Mouse (Mus musculus): Measurements from ENCODE around the gene Shank1. TPM values are rescaled to one million over a fixed set of nuclear protein-coding genes. Genes with fewer than 3 reads are reported as not detected.
A peak's percentile ranks its signal among the peaks of the same experiment; 100 is the strongest.

Gene Shank1
- total RNA-seq, 1 experiment from 2014 or later: not detected

DNA sequence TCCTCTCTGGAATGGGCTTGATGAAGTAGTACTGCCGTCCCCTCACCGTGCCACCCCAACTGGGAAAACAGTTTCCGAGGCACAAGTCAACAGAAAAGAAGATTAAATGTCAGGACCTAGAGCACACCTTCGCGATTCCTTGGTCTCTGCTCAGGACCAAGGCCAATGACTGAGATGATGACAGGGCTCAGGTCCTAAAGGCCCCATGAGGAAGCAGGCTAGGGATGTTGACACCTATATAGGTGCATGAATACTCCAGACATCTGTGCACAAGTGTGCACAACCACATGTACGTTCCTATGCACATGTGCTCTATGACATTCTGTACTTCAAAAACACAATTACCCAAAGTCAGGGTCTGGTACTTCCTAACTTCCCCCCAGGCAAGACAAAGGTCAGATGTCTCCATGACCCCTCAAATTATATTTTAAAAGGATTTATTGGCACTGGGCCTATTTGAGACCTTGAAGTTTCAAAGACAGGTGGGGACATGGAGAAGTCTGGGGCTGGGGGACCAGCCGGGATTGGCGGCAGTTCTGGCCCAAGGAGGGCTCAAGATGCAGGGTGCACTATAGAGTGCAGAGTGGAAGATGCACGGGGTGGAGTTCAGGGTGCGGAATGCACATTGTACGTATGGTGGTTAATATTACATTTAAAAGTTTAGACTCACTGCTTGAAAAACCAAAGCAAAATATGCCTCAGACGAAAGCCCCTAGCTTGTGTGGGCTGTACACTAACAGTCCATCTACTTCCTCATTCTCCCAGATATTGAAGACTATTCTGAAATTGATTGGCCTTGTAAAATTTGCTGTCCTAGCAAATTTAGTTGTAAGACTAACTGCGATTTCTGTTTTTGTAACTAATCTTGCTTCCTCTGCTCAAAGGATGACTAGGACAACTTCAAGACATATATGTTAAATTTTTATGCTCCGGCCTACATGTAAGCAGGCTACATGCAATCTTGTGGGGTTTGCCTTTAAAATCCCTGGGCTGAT, 6.4 kb upstream of the Shank1 start:
- no peak for ATAC-seq (replicated peaks; ENCODE audit: low read depth, poor library complexity, severe bottlenecking)

DNA sequence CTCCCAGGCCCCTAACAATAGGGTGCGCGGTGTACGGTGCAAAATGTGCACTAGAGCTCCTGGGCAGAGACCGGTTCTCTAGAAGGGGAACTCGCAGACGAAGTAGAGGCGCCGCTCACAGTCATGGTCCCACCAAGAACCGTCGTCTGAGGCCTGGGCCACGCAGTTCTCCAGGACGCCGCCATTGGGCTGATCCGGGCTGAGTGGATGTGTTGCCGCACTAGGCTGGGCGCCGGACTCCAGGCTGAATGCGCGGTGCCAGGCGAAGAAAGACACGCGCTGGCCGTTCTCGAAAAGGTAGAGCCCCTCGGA, 5.6 kb upstream of the Shank1 start:
- ATAC-seq (replicated peaks; ENCODE audit: low read depth, poor library complexity, severe bottlenecking): peak; percentile 9

DNA sequence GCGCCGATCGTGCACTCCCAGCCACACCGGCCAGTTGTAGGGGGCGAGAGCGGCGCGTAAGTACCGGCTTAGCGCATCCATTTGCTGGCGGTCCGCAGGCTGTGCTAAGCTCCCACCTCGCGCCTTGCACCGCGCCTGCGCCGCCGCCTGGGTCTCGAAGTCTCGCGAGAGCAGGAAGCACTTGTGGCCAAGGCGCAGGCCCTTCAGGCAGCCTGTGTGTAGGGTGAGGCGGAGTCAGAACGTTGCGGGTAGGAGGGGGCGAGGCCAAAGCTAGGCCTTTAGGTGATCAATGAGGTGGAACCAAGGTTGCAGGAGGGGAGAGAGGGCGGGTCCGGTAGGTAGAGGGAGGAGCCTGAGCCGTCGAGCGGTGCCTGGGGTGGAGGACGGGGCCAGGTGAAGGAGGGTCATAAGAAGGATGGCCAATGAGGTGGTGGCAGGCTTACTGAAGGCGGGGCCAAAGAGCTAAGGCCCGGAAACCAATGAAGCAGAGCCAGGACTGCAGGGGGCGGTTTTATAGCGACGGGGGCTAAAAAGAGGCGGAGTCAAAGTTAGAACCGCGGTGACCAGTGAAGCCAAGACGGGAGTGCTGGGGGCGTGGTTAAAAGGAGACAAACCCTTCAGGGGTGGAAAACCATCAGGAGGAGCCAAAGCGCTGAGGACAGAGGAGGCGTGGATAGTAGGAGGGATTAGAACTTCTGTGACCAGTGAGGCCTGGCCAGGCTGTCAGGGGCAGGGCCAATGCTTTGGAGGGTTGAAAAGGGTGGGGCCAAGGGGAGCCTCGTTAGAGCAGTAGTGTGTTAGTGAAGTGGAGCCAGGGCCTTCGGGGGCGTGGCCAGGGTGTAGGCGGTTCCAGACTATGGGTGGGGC, 5.0 kb upstream of the Shank1 start:
- peak; percentile 84 for ATAC-seq (replicated peaks; ENCODE audit: low read depth, poor library complexity, severe bottlenecking)

DNA sequence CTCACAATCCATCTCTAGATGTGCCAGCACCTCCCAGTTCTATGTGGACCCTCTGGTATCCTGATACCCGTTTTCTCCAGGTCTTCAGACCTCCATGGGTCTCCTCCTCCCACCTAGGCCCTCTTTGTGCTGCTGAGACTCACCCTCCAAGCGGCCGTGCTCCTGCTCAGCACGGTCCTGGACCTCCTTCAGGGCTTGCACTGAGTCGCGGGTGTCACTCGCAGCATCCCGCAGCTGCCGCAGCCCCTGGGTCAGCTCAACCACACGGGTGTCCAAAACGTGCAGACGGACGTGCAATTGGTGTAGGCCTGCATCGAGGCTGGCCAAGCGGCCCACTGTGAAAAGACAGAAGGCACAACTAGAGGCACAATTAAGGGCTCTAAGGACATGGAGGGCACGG, 4.4 kb upstream of the Shank1 start:
- no peak for ATAC-seq (replicated peaks; ENCODE audit: low read depth, poor library complexity, severe bottlenecking)

DNA sequence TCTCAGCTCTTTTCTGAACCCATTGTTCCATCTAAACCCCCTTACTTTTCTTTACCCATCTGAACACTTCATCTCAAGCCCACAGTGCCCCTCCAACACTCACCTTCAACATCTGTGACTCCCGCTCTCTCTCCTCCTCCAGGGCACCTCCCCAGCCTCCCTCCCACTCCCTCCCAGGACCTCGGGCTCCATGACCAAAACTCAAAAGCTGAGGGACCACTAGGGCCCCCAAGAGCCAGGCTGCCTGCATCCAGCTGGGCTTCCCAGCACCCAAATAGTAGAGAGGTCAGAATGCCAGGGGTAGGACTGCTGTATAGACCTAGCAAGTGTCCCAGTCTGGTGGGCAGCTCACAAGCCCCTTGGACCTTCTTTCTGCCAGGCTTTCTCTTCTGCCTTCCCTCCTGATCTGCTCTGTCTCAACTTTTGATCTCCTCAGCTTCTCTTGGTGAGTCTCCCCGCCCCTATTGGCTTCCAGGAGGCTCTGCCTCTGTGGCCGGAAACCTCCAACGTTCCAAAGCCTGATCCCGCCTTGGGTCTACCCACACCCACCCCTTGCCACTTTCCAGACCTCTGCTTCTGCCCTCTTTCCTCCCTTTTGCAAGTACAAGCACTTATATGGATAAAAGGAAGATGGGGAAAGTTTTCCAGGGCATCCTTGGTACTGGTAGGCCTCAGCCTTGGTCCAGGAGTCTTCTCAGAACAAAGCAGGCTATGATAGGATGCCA, 3.4 kb upstream of the Shank1 start, which contains the start of gene Clec11a:
Clec11a (minus strand) TSS at position 387 of the 725 bp plus-strand sequence.
- ATAC-seq (replicated peaks; ENCODE audit: low read depth, poor library complexity, severe bottlenecking): no peak

DNA sequence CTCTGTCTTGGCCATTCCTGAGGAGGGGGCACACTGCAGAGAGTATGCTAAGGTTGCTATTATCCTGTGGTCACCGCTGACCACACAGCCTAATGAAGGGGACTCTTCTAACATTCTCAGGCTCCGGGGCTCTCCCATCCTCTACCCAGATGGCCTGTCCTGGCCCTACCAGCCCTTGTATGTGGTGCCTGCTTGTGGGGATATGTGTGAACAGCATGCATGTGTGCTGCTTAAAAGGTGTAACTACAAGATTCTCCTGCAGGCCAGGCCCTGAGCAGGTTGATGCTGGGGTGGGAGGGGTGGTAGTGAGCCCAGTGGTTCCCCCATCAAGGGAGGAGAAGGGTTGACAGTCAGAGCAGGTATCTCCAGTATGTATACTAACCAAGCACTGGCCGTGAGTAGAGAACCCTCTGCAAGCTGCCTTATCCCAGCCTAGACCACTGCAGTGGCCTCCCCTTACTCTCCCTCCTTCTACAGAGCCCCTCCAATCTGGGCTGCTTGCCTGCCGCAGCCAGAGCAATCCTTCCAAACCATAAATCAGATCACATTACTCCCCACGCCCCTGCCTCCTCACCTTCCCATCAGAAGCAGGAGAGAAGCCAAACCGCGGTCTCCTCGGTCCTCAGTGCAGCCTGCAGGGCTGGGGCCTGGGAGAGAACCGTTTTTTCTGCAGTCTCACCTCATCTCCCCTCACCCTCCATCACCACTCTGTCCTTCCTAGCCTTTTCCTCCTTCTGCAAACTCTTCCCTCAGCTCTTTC, 2.6 kb upstream of the Shank1 start:
- ATAC-seq (replicated peaks; ENCODE audit: low read depth, poor library complexity, severe bottlenecking): no peak

DNA sequence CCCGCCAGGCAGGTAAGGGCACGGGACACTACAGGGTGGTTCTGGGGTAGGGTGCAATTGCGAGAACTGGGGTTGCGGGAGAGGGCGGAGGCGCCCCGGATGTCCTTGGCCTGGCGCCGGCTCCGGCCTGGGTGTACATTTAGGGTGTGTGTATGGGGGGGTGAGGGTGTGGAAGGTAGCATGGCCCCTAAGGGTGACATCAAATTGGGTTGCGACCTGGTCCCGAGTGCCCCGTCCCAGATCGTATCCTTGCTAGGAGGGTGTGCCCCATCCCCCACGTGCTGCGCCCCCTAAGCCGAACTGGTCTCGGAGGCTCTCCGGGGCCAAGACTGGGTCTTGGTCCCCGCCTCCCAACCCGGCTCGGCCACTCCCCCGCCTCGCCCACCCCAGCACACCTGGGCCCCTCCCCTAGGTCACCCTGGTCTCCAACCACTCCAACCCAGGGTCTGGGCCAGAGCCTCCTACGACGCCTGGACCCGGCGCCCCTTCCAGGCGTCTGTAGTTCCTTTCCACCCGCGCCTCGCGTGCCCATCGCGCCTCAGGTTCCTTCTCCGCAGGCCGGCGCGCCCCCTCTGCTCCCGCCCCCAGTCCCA, 328 bp downstream of the Shank1 start:
- no peak for ATAC-seq (replicated peaks; ENCODE audit: low read depth, poor library complexity, severe bottlenecking)

DNA sequence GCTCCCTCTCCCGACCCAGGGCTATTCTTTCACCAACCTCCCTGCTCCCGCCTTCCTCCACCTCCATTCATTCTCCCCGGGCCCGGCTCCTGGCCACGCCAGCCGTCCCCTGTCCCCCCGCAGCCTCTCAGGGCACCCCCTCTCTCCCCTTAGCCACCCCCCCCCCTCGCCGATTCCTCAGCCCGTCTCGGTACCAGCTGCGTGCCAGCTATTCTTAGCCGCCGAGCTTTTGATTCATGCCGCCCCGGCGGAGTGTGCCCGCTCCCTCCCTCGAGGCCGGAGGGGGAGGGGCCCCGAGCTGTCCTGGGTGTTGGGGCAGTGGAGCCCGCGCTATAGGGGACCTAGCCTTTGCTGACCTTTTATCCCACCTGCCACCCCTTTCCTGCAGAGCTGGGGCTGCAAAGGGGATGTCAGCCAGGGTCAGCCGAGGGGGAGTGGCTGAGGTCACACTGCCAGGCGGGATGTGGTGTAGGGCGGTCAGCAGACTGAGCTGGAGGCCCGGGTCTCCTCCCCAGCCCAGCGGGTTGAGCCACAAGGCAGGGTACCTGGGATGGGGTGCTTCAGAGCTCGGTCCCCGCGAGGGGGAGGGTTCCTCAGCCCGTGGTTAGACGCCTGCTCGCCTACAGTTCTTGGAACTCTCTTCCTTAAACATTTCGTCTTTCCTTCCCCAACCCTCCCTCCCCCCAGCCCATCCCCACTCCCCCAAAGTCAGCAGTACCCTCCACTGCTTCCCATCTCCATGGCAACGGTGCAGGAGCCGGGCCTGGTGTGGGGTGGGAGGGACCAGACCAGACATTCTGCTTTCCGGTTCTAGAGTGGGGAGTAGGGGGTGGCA, 1.0 kb downstream of the Shank1 start:
- peak; percentile 13; the same call in 1 of the 2 replicates for ATAC-seq (replicated peaks; ENCODE audit: low read depth, poor library complexity, severe bottlenecking)

DNA sequence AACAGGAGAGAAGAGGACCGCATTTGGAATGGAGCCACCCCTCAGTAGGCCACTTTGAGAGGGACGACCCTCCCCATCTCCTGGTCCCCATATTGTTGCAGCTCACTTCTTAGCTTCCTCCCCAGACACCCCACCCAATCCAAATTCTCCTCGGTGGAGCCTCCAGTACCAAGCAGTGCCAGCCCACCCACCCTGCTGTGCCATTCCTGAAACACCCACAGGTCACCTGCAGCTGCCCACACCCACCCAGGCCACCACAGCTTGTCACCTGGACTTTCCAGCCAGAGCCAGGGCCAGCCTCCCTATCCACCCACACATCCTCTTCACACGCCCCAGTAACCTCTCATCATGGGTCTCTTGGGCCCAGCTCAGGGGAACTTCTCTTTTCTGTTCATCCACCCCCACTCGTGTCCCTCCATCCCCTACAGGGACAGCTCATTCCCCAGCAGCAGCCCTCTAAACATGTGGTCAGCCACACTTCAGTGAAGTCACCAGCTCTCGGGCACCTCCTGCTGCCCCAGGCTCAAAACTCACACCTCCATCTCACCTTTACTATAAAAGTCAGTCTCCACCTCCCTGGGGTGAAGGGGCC, 1.8 kb downstream of the Shank1 start:
- ATAC-seq (replicated peaks; ENCODE audit: low read depth, poor library complexity, severe bottlenecking): 0 out of 2 replicates have a peak, but pooled peaks have one; percentile 7

DNA sequence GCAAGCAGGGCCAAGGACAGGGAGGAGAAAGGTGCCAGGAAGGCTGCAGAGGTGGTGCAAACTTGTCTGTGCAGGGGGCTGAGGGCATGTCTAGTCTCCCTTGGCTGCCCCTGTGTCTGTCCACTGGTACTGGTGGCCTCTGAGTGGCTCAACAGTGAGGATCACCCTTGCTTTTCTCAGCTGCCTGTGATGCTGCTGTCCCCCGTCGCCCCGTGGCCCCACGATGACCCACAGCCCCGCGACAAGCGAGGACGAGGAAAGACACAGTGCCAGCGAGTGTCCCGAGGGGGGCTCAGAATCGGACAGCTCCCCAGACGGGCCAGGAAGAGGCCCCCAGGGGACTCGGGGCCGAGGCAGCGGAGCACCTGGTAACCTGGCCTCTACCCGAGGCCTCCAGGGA, 2.4 kb downstream of the Shank1 start:
- ATAC-seq (replicated peaks; ENCODE audit: low read depth, poor library complexity, severe bottlenecking): no peak

DNA sequence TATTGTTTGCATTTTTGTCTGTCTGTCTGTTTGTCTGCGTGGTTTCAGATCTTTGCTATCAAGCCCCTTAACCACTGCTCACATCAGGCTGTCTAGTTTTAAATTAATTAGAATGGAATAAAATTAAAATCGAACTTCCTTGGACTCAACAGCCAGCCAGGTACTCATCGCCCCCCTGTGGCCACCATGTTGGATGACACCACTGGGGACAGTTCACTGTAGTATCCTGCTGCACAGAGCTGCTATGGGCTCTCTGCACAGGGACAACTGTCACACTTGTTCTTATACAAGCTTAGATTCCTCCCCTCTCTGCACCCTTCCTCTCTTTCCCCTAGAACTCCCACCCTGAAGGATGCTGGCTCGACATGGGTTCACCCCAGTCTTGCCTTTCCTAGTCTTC, 7.9 kb downstream of the Shank1 start:
- ATAC-seq (replicated peaks; ENCODE audit: low read depth, poor library complexity, severe bottlenecking): peak; percentile 78; the same call in 1 of the 2 replicates

DNA sequence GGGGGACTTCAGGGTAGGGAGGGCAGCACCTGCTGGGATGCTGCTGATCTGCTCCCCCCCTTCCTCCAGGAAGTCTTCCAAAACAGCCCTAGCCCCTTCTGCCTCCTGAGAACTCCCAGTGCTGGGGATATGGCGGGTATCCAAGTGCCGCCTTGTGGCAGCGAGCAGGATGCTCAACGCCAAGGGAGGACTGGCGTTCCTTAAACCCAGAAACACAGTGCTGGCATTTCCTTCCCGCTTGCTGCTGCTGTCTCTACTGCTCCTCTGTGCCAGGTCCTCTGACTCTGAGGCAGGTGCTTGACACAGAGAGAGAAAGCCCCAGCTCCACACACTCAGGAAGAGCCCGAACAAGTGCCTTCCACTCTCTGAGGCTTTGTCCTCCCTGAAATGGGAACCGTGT, 10.8 kb downstream of the Shank1 start:
- ATAC-seq (replicated peaks; ENCODE audit: low read depth, poor library complexity, severe bottlenecking): no peak

DNA sequence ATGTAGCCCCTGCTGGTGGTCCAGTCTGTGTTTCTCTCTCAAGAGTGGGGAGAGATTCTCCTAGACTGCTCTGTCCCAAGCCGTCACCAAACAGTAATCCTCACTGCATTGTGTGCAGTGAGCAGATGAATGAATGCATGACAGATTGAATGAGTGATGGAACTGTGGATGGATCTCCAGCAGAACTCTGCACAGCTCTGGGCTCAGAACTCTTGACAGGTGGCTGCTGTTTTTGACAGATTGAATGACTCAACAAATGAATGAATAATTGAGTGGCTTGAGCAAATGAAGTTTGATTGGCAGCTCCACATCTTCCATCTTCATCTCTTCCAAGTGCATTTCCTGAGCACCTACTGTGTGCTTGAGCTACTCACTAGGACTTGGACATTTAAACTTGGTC, 12.2 kb downstream of the Shank1 start:
- ATAC-seq (replicated peaks; ENCODE audit: low read depth, poor library complexity, severe bottlenecking): no peak

DNA sequence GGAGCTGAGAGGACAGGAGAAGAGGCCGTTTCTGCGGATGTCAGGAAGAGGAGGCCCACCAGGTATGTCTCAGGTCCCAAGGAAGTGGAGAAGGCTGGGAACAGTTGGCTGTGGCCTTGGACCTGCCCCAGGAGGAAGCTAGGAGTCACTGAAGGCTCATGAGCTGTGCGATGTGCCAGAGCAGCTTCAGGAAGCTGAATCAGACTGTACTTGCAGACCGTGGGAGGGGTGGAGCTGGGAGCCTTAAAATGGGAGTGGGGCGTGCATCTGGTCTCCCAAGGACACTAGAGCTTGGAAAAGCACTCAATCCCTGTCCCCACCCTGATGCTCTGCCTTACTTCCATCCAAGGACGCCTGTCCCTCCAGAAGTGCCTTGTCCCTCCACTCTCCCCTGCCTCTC, 16.6 kb downstream of the Shank1 start:
- no peak for ATAC-seq (replicated peaks; ENCODE audit: low read depth, poor library complexity, severe bottlenecking)

DNA sequence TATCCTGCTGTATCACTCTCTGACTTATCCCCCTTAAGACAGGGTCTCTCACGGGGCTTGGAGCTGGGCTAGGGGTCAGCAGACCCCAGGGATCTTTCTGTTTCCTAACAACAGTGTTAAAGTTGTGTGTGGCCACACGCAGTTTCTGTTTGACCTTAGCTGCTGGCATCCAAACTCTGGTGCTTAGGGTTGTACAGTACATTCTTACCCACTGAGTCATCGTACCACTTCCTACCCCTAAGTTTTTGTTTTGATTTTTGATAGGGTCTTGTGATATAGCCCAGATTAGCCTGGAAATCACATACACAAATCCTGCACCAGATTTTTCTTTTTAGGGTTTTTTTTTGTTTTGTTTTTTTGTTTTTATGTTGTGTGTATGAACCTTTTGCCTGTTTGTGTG, 22.3 kb downstream of the Shank1 start:
- no peak for ATAC-seq (replicated peaks; ENCODE audit: low read depth, poor library complexity, severe bottlenecking)

DNA sequence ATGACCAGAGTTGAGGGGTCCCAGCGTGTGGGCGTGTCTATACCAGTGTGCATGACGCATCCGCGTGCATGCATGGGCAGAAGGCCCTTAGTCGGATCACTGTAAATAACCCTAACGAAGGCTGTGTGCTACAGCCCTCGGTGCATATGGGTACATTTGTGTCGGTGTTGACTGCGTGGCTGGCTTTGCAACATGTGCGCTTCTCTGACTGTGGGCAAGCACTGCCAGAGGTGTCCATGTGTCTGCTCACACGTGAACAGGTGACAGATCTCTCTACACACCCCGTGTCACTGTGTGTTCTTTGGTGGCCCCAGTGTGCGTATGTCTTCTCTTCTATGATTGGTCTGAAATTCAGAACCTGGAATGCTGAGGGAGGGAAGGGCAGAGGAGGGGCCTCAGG, 24.1 kb downstream of the Shank1 start:
- ATAC-seq (replicated peaks; ENCODE audit: low read depth, poor library complexity, severe bottlenecking): no peak

DNA sequence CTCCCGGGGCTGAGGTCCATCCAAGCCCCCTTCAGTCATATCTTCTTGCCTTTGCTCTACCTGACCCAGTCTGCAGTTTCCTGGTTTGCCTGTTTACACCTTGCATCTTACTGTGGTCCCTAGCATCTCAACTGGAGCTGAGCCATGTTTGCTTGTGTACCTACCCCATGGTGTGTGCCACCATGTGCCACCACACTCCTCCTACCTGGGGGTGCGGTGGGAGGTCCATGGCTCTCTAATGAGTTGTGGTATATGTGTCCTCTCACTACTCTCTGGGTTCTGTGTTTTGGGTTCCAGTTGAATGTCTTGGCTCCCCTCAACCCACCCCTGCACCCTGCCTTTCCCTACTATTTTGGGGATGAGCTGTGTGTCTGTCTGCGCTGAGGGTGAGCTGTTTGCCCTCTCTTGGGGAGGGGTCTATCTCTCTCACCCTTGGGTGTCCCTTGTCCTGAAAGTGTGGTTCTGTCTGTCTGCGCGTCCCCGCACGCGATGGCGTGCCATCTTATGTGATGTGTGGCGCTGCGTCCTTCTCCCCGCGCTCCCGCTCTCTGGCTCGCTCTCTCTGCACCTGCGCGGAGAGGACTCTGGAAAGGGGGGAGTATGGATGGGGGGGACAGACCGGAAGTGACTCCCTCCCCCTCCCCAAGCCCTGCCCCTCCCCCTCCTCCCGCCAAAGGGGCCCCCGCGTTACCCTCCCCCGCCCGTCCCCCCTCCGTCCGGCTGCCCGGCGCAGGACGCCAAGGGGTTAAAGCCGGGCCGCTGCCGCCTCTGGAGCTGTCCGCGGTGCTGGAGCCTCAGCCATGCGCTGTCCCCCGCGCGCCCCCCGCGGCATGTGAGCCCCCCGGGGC, 25.2 kb downstream of the Shank1 start:
- ATAC-seq (replicated peaks; ENCODE audit: low read depth, poor library complexity, severe bottlenecking): peak; percentile 62; the same call in 1 of the 2 replicates

All from common myeloid progenitor, adult 5-6 weeks (primary cell).